Mouse (Mus musculus): Measurements from ENCODE around the gene Ppt2. TPM values are rescaled to one million over a fixed set of nuclear protein-coding genes. Genes with fewer than 3 reads are reported as not detected.

Gene Ppt2
- polyA plus RNA-seq, 1 experiment from 2014 or later = 108 TPM

DNA sequence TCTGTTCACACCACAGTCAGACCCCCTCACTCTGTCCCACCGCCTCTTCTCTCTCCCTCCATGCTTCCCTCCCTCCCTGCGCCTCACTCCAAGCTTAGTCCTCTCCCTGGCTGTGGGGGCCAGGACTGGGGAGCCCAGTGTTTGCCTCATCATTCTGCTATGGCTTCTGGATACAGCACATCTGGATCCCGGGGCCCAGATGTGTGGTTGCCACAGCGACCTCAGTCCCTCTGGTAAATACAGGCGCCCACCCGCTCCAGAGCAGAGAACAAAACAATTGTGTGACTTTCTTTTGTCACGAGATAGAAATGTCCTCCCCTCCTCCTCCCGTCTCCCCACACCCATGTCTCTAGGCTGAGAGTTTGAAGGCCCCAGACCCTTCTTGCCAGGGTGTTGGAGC lies 28.4 kb upstream of the Ppt2 start:
- in situ Hi-C loops (cut with MboI; ENCODE audit: low pct_unique_long_range_greater_than_20kb) = no loop called here
- no peaks in the 10 kb centered on the region for H3K27me3 ChIP-seq
- no peak for DNase-seq (ENCODE audit: low read depth, low spot score)
- ATAC-seq = no peak
- ChIA-PET POLR2A (no interaction called here), CTCF (interaction anchor here (1.6 to 2.3 kb wide), 2 partner anchors 41 to 55 kb away, joined by 6 to 7 read pairs; no protein-coding TSS in a partner anchor)
- no peak for TF ChIP-seq CTCF (IDR thresholded peaks at IDR 0.05)

DNA sequence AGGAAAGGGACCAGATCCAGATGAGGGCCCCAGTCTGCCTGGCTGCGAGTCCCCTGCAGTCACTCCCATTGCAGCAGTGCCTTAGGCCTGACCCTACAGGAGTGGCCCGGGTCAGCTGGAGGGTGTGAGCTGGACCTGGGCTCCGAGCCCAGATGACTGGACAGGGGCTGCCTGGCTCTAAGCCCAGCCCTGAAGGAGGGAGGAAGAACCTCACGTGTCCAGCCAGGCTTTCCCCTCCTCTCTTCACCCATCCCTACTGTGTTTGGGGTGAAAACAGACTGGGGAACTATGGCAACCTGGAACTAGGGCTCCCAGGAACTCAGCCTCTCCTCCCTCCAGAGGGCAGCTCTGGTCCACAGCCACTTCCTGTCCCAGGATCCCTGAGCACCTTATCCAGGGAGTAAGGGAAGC lies 27.3 kb upstream of the Ppt2 start:
- in situ Hi-C loops (cut with MboI; ENCODE audit: low pct_unique_long_range_greater_than_20kb) = no loop called here
- peak; percentile 77 for ATAC-seq
- TF ChIP-seq CTCF (IDR thresholded peaks at IDR 0.05) = no peak
- DNase-seq (ENCODE audit: low read depth, low spot score) = peak; percentile 96
- H3K27me3 ChIP-seq = no peaks in the 10 kb centered on the region
- ChIA-PET POLR2A (interaction anchor here (0.7 to 1.2 kb wide), 2 partner anchors 9 to 29 kb away, joined by 3 read pairs; no protein-coding TSS in a partner anchor), CTCF (interaction anchor here (1.0 to 2.3 kb wide), 5 partner anchors 11 to 56 kb away, joined by 3 to 7 read pairs (median 4); partner anchors contain the start of gene Fkbpl)

- ATAC-seq (peak; percentile 20), DNase-seq (ENCODE audit: low read depth, low spot score) (no peak)
- ChIA-PET CTCF (interaction anchor here (1.0 to 2.3 kb wide), 5 partner anchors 11 to 57 kb away, joined by 3 to 7 read pairs (median 4); partner anchors contain the start of gene Fkbpl), POLR2A (interaction anchor here (0.7 to 1.2 kb wide), 2 partner anchors 9 to 29 kb away, joined by 3 read pairs; no protein-coding TSS in a partner anchor)
- in situ Hi-C loops (cut with MboI; ENCODE audit: low pct_unique_long_range_greater_than_20kb) = no loop called here
- TF ChIP-seq CTCF (IDR thresholded peaks at IDR 0.05) = no peak
- H3K27me3 ChIP-seq = no peaks in the 10 kb centered on the region
Observed at GRCm38 (mm10) chr17:34655160-34655559, 26.9 kb upstream of the Ppt2 start.

GRCm38 (mm10) chr17:34654392-34654791 lies 26.1 kb upstream of the Ppt2 start:
- no peak for TF ChIP-seq CTCF (IDR thresholded peaks at IDR 0.05)
- in situ Hi-C loops (cut with MboI; ENCODE audit: low pct_unique_long_range_greater_than_20kb) = no loop called here
- no peaks in the 10 kb centered on the region for H3K27me3 ChIP-seq
- DNase-seq (ENCODE audit: low read depth, low spot score) (no peak), ATAC-seq (no peak)
- POLR2A ChIA-PET = no interaction called here
- CTCF ChIA-PET = interaction anchor here (1.4 kb wide), 1 partner anchor 58 kb away, joined by 5 read pairs; no protein-coding TSS in a partner anchor

DNA sequence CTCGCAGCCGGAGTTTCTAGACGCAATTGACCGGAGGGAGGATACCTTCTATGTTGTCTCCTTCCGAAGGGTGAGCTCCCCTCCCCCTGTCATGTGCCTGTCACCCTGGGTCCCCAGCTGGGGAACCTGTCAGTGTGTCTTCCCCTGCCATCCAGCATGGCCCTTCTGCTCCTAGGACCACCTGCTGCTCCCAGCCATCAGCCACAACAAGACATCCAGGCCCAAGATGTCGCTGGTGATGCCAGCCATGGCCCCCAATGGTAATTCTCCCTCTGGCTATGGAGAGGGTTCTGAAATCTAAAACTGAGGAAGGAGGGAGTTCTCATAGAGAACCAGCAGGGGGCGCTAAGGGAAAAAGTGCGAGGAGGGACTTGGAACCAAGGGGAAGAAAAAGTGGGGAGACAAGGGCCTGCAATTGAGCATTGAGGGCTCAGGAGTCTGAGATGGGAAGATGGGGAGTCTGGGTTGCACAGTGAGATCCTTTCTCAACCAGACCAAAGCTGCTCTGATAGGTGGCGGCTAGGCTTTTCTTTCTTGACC lies 25.5 kb upstream of the Ppt2 start:
- ChIA-PET POLR2A (no interaction called here), CTCF (interaction anchor here (1.3 to 1.4 kb wide), 2 partner anchors 27 to 58 kb away, joined by 5 read pairs; no protein-coding TSS in a partner anchor)
- DNase-seq (ENCODE audit: low read depth, low spot score) (no peak), ATAC-seq (no peak)
- in situ Hi-C loops (cut with MboI; ENCODE audit: low pct_unique_long_range_greater_than_20kb) = no loop called here
- no peak for TF ChIP-seq CTCF (IDR thresholded peaks at IDR 0.05)
- no peaks in the 10 kb centered on the region for H3K27me3 ChIP-seq

DNA sequence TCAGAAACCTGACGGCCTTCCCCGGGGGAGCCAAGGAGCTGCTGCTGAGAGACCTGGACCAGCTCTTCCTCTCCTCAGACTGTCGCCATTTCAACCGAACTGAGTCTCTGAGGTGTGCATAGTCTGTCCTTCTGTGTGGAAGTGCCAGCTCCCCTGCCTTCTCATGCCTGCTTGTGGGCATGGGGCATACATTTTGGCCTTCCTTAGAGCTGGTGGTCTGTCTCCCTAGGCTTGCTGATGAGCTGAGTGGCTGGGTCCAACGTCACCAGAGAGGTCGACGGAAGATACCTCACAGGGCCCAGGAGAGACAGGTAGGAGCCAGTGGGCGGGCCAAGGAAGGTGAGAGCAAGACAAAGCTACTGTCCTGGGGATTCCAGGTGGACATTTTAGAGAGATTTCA lies 24.7 kb upstream of the Ppt2 start:
- ATAC-seq (no peak), DNase-seq (ENCODE audit: low read depth, low spot score) (no peak)
- no peak for TF ChIP-seq CTCF (IDR thresholded peaks at IDR 0.05)
- in situ Hi-C loops (cut with MboI; ENCODE audit: low pct_unique_long_range_greater_than_20kb) = no loop called here
- POLR2A ChIA-PET = no interaction called here
- CTCF ChIA-PET = interaction anchor here (1.3 to 2.3 kb wide), 3 partner anchors 27 to 59 kb away, joined by 5 to 7 read pairs (median 5); no protein-coding TSS in a partner anchor
- no peaks in the 10 kb centered on the region for H3K27me3 ChIP-seq

GRCm38 (mm10) chr17:34652546-34652945 lies 24.2 kb upstream of the Ppt2 start:
- DNase-seq (ENCODE audit: low read depth, low spot score) (no peak), ATAC-seq (no peak)
- ChIA-PET CTCF (interaction anchor here (1.3 to 2.3 kb wide), 2 partner anchors 26 to 34 kb away, joined by 5 to 7 read pairs; no protein-coding TSS in a partner anchor), POLR2A (no interaction called here)
- in situ Hi-C loops (cut with MboI; ENCODE audit: low pct_unique_long_range_greater_than_20kb) = no loop called here
- H3K27me3 ChIP-seq = no peaks in the 10 kb centered on the region
- no peak for TF ChIP-seq CTCF (IDR thresholded peaks at IDR 0.05)

DNA sequence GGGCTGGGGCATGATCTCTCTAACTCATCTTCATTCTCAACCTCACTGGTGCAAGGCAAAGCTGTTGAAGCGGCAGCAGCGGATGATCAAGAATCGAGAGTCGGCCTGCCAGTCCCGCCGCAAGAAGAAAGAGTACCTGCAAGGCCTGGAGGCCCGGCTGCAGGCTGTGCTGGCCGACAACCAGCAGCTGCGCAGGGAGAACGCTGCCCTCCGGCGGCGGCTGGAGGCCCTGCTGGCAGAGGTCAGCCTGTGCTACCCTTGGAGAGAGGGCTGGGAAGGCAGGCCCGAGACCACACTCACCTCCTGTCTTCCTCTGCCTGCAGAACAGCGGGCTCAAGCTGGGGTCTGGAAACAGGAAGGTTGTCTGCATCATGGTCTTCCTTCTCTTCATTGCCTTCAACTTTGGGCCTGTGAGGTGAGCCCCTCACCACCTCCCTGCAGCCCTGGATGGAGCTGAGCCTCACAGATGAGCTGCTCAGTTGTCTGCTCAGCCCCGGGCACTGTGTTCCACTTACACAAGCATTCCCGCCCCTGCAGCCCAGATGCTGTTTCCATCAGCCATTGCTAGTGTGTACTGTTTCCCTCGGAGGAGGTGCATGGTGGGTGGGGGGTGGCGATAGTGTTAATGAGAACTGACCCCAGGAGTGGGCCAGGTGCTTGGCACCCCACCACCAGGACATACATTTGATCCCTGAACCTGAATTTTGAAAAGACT lies 23.4 kb upstream of the Ppt2 start:
- CTCF ChIA-PET = interaction anchor here (2.3 kb wide), 1 partner anchor 33 kb away, joined by 7 read pairs; no protein-coding TSS in a partner anchor
- ATAC-seq = no peak
- POLR2A ChIA-PET = interaction anchor here (1.2 to 1.4 kb wide), 2 partner anchors 25 to 46 kb away, joined by 3 to 7 read pairs; no protein-coding TSS in a partner anchor
- in situ Hi-C loops (cut with MboI; ENCODE audit: low pct_unique_long_range_greater_than_20kb) = no loop called here
- DNase-seq (ENCODE audit: low read depth, low spot score) = no peak
- TF ChIP-seq CTCF (IDR thresholded peaks at IDR 0.05) = no peak
- H3K27me3 ChIP-seq = no peaks in the 10 kb centered on the region

DNA sequence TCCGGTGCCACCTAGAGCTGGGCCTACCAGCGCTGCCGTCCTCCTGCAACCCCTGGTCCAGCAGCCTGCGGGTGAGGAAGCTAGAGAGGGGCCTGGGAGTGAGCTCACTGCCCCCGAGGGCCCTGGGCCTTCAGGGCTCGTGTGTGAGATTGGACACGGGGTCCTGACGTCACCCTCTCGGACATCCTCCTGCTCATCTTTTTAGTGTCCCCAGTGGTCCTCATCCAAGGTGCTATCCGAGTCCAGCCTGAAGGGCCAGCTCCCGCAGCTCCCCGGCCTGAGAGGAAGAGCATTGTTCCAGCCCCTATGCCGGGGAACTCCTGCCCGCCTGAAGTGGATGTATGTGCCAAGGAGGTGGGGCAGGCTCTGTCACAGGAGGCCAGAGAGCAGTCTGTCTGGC lies 22.5 kb upstream of the Ppt2 start:
- in situ Hi-C loops (cut with MboI; ENCODE audit: low pct_unique_long_range_greater_than_20kb) = no loop called here
- TF ChIP-seq CTCF (IDR thresholded peaks at IDR 0.05) = no peak
- no peaks in the 10 kb centered on the region for H3K27me3 ChIP-seq
- DNase-seq (ENCODE audit: low read depth, low spot score) (no peak), ATAC-seq (no peak)
- POLR2A ChIA-PET = interaction anchor here (1.2 to 1.4 kb wide), 3 partner anchors 24 to 45 kb away, joined by 3 to 7 read pairs (median 3); no protein-coding TSS in a partner anchor
- CTCF ChIA-PET = interaction anchor here (2.3 kb wide), 1 partner anchor 32 kb away, joined by 7 read pairs; no protein-coding TSS in a partner anchor

DNA sequence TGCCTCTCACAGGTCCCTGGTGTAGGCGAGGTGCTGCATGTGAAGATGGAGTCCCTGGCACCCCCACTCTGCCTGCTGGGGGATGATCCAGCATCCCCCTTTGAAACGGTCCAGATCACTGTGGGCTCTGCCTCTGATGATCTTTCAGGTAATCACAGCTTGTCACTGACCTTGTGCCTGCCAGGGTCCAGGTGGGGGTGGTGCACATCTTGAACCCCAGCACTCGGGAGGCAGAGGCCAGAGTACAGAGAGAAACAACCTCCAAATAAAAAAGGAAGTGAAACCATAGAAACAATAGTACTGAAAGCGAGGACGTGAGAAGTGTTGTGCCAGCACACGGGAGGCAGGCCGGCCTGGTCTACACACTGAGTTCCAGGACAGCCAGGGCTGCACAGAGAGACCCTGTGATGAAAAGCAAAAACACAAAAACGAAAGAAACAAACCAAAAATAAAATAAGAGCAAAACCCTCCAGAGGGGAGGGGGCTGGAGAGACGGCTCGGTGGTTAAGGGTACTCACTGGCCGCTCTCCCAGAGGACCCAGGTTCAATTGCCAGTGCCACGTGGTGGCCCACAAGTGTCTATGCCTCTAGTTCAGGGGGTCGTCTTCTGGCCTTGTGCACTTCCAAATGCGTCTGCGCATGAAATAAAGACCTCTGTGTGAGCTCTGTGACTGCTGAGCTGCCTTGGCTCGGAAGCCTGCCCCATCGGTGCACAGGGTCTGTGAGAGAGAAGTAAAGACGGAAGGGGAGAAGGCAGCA lies 21.0 kb upstream of the Ppt2 start:
- ATAC-seq = no peak
- CTCF ChIA-PET = interaction anchor here (1.1 kb wide), 1 partner anchor 8 kb away, joined by 3 read pairs; no protein-coding TSS in a partner anchor
- no peak for DNase-seq (ENCODE audit: low read depth, low spot score)
- H3K27me3 ChIP-seq = no peaks in the 10 kb centered on the region
- in situ Hi-C loops (cut with MboI; ENCODE audit: low pct_unique_long_range_greater_than_20kb) = loop anchor here (25.0 kb wide), 1 partner anchor 488 kb away; the partner anchor contains the start of genes Apom, Bag6 and D17H6S53E
- TF ChIP-seq CTCF (IDR thresholded peaks at IDR 0.05) = no peak
- POLR2A ChIA-PET = interaction anchor here (0.8 kb wide), 1 partner anchor 31 kb away, joined by 3 read pairs; no protein-coding TSS in a partner anchor
